Mouse (Mus musculus) cerebellum, postnatal 36 days (tissue): ENCODE results near the gene Thbs3.

Experiments used
- DNase-seq, 2 experiments: peaks; one replicate each; pipeline ENCODE4 v3.0.0; 2021 to 2022; ENCODE audit warnings: mixed read lengths in 2 of 2

Gene Thbs3

GRCm38 (mm10) chr3:89256177-89256576 is 41.2 kb downstream of the Thbs3 start:
- no peak for DNase-seq

- DNase-seq: no peak
These were observed 44.1 kb downstream of the Thbs3 start, which contains the start of gene Dpm3 for GRCm38 (mm10) chr3:89259076-89259475. TSS of gene Dpm3 (plus strand) at chr3:89259358.

- DNase-seq: no peak
These were observed 45.2 kb downstream of the Thbs3 start for GRCm38 (mm10) chr3:89260211-89260610.

- no peak for DNase-seq
These were observed 47.4 kb downstream of the Thbs3 start for GRCm38 (mm10) chr3:89262417-89262816.

- peak; percentile 75 to 79 for DNase-seq
These were observed 51.5 kb downstream of the Thbs3 start for GRCm38 (mm10) chr3:89266439-89266893.

GRCm38 (mm10) chr3:89268916-89269315 is 53.9 kb downstream of the Thbs3 start:
- no peak for DNase-seq

- peak; percentile 83 to 88 for DNase-seq
These were observed 55.2 kb downstream of the Thbs3 start, which contains the start of gene Slc50a1 for GRCm38 (mm10) chr3:89270051-89270755. TSS of gene Slc50a1 (minus strand) at chr3:89270570.

GRCm38 (mm10) chr3:89270891-89271290 is 55.9 kb downstream of the Thbs3 start:
- peak; percentile 58 to 66 for DNase-seq

GRCm38 (mm10) chr3:89271760-89272159 is 56.8 kb downstream of the Thbs3 start:
- peak; percentile 36 to 37 for DNase-seq

GRCm38 (mm10) chr3:89276061-89276460 is 61.1 kb downstream of the Thbs3 start:
- DNase-seq: no peak
